Mouse (Mus musculus): ENCODE results near the gene Apobec2.

Apobec2 gene

GRCm38 (mm10) chr17:48407910-48408525 lies 24.7 kb downstream of the Apobec2 start:
- no peak for DNase-seq

GRCm38 (mm10) chr17:48407154-48407553 lies 25.6 kb downstream of the Apobec2 start:
- no peak for DNase-seq

GRCm38 (mm10) chr17:48404706-48405105 lies 28.0 kb downstream of the Apobec2 start:
- DNase-seq, result no peak

GRCm38 (mm10) chr17:48403848-48404247 lies 28.9 kb downstream of the Apobec2 start:
- no peak for DNase-seq

DNA sequence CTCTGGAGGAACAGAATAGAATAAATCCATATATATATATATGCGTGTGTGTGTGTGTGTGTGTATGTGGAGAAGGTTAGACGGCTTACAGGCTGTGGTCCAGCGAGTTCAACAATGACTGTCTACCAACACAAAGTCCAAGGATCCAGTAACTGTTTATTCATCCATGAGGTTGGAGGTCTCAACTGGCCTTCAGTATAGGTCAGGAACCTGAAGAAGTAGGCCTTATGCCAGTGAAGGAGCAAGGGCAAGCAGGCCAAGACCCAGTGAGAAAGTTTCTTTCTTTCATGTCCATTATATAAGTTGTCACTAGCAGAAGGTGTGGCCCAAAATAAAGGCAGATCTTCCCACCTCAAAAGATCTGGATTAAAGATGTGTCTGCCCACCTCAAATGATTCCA lies 30.0 kb downstream of the Apobec2 start:
- DNase-seq, result no peak

- no peak for DNase-seq
Observed at GRCm38 (mm10) chr17:48401710-48402109, 31.0 kb downstream of the Apobec2 start.

DNA sequence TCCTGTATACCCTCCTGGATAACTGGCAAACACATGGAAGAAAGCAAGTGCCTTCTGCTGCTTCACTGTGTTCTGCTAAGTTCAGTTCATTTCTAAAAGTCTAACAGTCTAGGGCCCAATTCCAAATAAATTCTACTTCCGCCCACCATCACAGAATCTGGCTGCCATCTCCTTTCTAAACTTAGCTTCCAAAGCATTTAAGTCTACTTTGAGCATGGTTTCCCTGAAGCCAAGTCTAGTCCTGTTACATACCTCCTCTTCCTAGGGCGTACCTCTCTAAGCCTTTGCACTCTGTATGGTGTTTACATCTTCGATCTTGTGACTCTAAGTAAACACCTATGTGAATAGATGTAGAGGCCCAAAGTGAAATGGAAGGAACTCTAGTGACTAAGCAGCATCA lies 40.1 kb downstream of the Apobec2 start:
- DNase-seq, result no peak

- DNase-seq, result no peak
Observed at GRCm38 (mm10) chr17:48391446-48391845, 41.3 kb downstream of the Apobec2 start.

DNA sequence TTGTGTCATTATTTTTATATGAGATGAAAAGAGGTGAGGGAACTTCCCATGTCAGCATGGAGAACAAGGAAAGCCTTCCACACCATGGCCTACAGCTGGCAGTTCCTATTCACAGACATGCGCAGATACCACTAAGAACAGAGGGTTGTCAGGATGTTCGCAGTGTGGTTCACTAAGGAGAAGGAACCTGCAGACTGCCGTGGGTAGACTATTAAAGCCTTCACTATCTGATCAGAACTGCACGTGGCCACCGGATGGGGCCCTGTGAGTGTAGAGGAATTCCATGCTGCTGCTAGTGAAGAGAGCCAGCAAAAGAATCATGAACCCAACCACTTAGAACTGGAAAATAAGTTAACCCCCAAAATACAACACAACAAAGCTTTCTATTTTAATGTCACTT lies 43.3 kb downstream of the Apobec2 start:
- no peak for DNase-seq

DNA sequence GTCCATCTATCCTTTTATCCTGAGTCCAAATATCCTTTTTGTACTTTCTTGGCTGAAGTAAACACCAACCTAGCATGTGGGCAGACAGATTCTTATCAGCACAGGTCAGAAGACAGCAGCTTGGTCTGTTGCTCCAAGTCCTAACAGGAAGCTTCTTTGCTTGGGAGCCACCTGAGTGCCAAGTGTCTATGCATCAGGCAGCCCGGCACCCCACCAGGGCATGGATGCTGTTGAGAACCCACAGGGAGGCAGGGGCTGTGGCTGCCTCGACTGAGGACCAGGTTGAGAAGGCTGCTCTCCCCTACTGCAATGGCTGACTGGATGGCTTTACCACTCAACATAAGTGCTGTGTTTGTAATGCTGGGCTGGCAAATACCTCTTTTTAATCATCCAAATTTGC lies 44.1 kb downstream of the Apobec2 start:
- no peak for DNase-seq

- no peak for DNase-seq
Observed at GRCm38 (mm10) chr17:48385786-48386461, 46.8 kb downstream of the Apobec2 start.

GRCm38 (mm10) chr17:48379050-48379449 lies 53.7 kb downstream of the Apobec2 start:
- no peak for DNase-seq

DNA sequence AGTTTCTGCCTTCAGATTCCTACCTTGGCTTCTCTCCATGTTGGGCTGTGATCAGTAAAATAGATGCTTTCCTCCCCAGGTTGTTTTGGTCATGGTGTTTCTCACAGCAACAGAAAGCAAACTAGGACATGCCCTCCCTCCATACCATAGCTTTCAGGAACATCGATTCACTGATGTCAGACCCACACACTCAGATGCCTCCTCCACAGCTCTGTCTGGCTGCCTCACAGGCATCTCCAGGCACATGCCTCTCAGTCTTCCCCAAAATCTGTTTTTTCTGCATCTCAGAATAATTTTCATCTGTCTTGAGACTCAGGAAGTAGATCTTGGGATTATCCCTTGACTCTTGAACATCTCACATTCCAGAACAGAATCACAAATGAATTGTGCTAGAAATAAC lies 56.6 kb downstream of the Apobec2 start:
- DNase-seq, result no peak

- DNase-seq, result no peak
Observed at GRCm38 (mm10) chr17:48372987-48373386, 59.7 kb downstream of the Apobec2 start.

GRCm38 (mm10) chr17:48371621-48372020 lies 61.1 kb downstream of the Apobec2 start:
- no peak for DNase-seq

Measured in thymus, postnatal 4 days (tissue).